Mouse (Mus musculus) left cerebral cortex, postnatal 25 days (tissue): ENCODE measurements around the gene Nap1l4. TPM values are rescaled to one million over a fixed set of nuclear protein-coding genes. Genes with fewer than 3 reads are reported as not detected.

Source experiments
- microRNA-seq, 2 experiments: library from miRNA; unstranded; fragments of <30 nt; microRNA quantifications; one replicate each; pipeline ENCODE4 v1.2.0; 2022
- total RNA-seq, 2 experiments: library from RNA; stranded (reverse); gene quantifications; 2 replicates each; pipeline ENCODE4 v1.2.3; 2021

Nap1l4 gene
- total RNA-seq, 2 experiments from 2014 or later: 104 to 113 TPM

Small RNA genes within 50 kb of the gene (microRNA-seq; reads per million reads assigned to microRNA genes)
- 0 to 1.5 reads per million in 2 experiments for gene Mir7064

Other genes with a start within 250 kb of the Nap1l4 start
- 10 to 100 TPM; 10.7 to 11.4 TPM for gene Cdkn1c, start 88.1 kb downstream of the Nap1l4 start, total RNA-seq
- under 1 TPM in 1 of 2 experiments, not detected in 1; 0.78 TPM for gene Slc22a18, start 75.4 kb downstream of the Nap1l4 start, total RNA-seq
- not detected for gene Phlda2, start 46.0 kb downstream of the Nap1l4 start, total RNA-seq
- 10 to 100 TPM; 52.6 to 53.8 TPM for gene Cars, start 51.0 kb upstream of the Nap1l4 start, total RNA-seq
- gene Tnfrsf26, start 79.6 kb upstream of the Nap1l4 start, total RNA-seq: not detected
- gene Tnfrsf22, start 100.6 kb upstream of the Nap1l4 start, total RNA-seq: 1 to 10 TPM; 1.0 to 1.4 TPM
- 1 to 10 TPM; 1.2 to 1.3 TPM for gene Tnfrsf23, start 136.8 kb upstream of the Nap1l4 start, total RNA-seq
- gene Osbpl5, start 207.9 kb upstream of the Nap1l4 start, total RNA-seq: 10 to 100 TPM; 28.7 to 36.8 TPM
- gene Mrgprg, start 217.9 kb upstream of the Nap1l4 start, total RNA-seq: not detected
- gene Mrgpre, start 235.4 kb upstream of the Nap1l4 start, total RNA-seq: 1 to 10 TPM; 7.1 to 7.6 TPM